8 mouse cellular contexts compared by ENCODE assay signal in genomic region chr2:160366980-160367338, GRCm38 (mm10). TPM values are rescaled to one million over a fixed set of nuclear protein-coding genes. Genes with fewer than 3 reads are reported as not detected.
A peak's percentile ranks its signal among the peaks of the same experiment; 100 is the strongest.
DNase-seq lines count a peak whose midpoint lies in the region; ATAC-seq lines count a peak whose summit lies in the region.

Gene Mafb (minus strand): TSS chr2:160367065.

- H3K9ac ChIP-seq in intestine, embryonic 16.5 days (ENCODE audit: low read depth, low read length) = peak within 1 kb of the TSS; percentile 81

- H3K27ac ChIP-seq in intestine, embryonic 16.5 days (ENCODE audit: low read length) = peak within 1 kb of the TSS; percentile 79

- intact Hi-C loops in left cerebral cortex, postnatal 25 days (cut with DNase I) = loop anchor here (5.0 to 10.0 kb wide), 6 partner anchors 130 to 1752 kb away; partner anchors contain the start of gene Slc32a1

- H3K4me2 ChIP-seq in intestine, embryonic 16.5 days (ENCODE audit: low read depth, low read length) = peak within 1 kb of the TSS; percentile 97

- peak within 1 kb of the TSS; percentile 63 for H3K4me3 ChIP-seq in intestine, embryonic 16.5 days (ENCODE audit: low read length)

- ATAC-seq in intestine, embryonic 16.5 days = peak; percentile 93
- ATAC-seq in megakaryocyte-erythroid progenitor cell, adult 5-6 weeks (replicated peaks; ENCODE audit: low FRiP score, low TSS enrichment, poor library complexity, severe bottlenecking) = peak; percentile 84

- H3K36me3 ChIP-seq in intestine, embryonic 16.5 days (ENCODE audit: control insufficient read depth, insufficient read depth, low read length) = no peaks in the 10 kb centered on the region

- 0% methylated on average over 31 of the region's 37 CpGs for WGBS in intestine, embryonic 16.5 days

- no peaks in the 10 kb centered on the region for H3K9me3 ChIP-seq in intestine, embryonic 16.5 days (ENCODE audit: control insufficient read depth, low read length)

- peaks cover 15% of the 10 kb centered on the region for H3K4me1 ChIP-seq in intestine, embryonic 16.5 days (ENCODE audit: control insufficient read depth, insufficient read depth, low read length)

- peak; percentile 97 for DNase-seq in adrenal gland, postnatal 10 days
- peak; percentile 97 for DNase-seq in embryo, embryonic 11 days
- DNase-seq in gastrocnemius, postnatal 4 days (ENCODE audit: low spot score in 2 of 2) = peak; percentile 92 to 96
- peak; percentile 89 to 93 for DNase-seq in left cerebral cortex, postnatal 25 days (ENCODE audit: low spot score in 2 of 2)
- DNase-seq in right cerebral cortex, postnatal 14 days = peak; percentile 88
- DNase-seq in urinary bladder, postnatal 36 days (ENCODE audit: low spot score in 2 of 2) = peak; percentile 93 to 94

- H3K27me3 ChIP-seq in intestine, embryonic 16.5 days (replicated peaks; ENCODE audit: control insufficient read depth, insufficient read depth, low read length) = peaks cover 67% of the 10 kb centered on the region

RNA-seq across cellular contexts. Expression of gene Mafb, which starts in this region (rescaled TPM):
- total RNA-seq in adrenal gland, postnatal 10 days (2021) = 10 to 100 TPM; 15.4 to 38.4 TPM
- 10 to 100 TPM; 21.5 to 23.7 TPM for total RNA-seq in gastrocnemius, postnatal 4 days (2021)
- 13.2 and 17.4 TPM in 2 replicates for polyA plus RNA-seq in intestine, embryonic 16.5 days (2015; fragmentation: Nextera tagmentation; extraction: Ambion mirVana)
- total RNA-seq in left cerebral cortex, postnatal 25 days (2021) = 10 to 100 TPM; 19.1 to 19.4 TPM
- not detected in 2 replicates for total RNA-seq in megakaryocyte-erythroid progenitor cell, adult 5-6 weeks (2014; fragmentation: Nextera tagmentation)
- total RNA-seq in megakaryocyte-erythroid progenitor cell, adult 5-6 weeks (2017) = 0.27 and 0.28 TPM in 2 replicates

Comparison
In these comparisons a context has a peak if more than half of its experiments do, and no peak if none do; other contexts are left out.
1. Peak in every context shown above with its lines: DNase-seq, ATAC-seq, H3K4me3 ChIP-seq and H3K27ac ChIP-seq.
2. RNA of gene Mafb (total RNA-seq): 15.4 to 38.4 TPM in adrenal gland, postnatal 10 days, 21.5 to 23.7 TPM in gastrocnemius, postnatal 4 days and 19.1 to 19.4 TPM in left cerebral cortex, postnatal 25 days; 0.27 to 0.28 TPM in megakaryocyte-erythroid progenitor cell, adult 5-6 weeks; every median in the first group is over 10 times any median in the second.
3. Peak in ATAC-seq in megakaryocyte-erythroid progenitor cell, adult 5-6 weeks; RNA of the gene not detected or under 1 TPM.